Mouse (Mus musculus) megakaryocyte, embryonic 14.5 days (primary cell): ENCODE measurements around the gene Tex9.

Source experiments
- FLI1 ChIP-seq: IDR thresholded peaks from 2 replicates; pipeline ENCODE4 v1.6.1; 2012; ENCODE audit warnings: low read length, inconsistent platforms, mixed read lengths
- GATA1 ChIP-seq: IDR thresholded peaks from 3 replicates; pipeline ENCODE4 v1.6.1; 2012; ENCODE audit warnings: mixed read lengths, low read length, inconsistent platforms, borderline replicate concordance

- TF ChIP-seq GATA1, result no peak
- no peak for TF ChIP-seq FLI1
Measured at GRCm38 (mm10) chr9:72408131-72408586, 83.9 kb downstream of the Tex9 start.
